Mouse (Mus musculus) v-Abl transformed pro-B cells (cell line): ENCODE measurements around the gene Olfr558.

Experiments used
- in situ Hi-C, 2 experiments: fragments of 400-800 bp; cut with MboI; formaldehyde crosslinking; loops; one replicate each; pipeline ENCODE4 v1.15.1; 2025; ENCODE audit not compliant: unreplicated experiment in 2 of 2

The Olfr558 gene

GRCm38 (mm10) chr7:102701915-102702314 lies at the start of gene Olfr558:
Olfr558 (plus strand) TSS chr7:102702215.
- in situ Hi-C loops = no loop called here

DNA sequence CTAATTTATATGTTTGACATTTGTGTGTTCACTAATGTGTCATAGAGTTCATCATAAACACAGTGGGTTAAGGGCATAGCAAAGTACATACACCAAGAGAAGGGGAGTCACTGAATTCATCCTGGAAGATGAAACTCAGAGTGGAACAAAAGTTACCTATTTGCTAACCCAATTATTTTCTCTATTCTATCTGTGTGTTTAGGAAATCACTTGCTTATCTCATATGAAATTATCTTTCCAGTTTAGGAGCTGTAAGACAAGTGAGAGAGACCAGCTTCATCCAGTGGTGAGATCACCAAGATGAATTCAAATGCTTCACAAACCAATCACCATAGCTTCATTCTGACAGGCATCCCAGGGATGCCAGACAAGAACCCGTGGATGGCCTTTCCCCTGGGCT lies 43.5 kb upstream of the Olfr558 start, which contains the start of gene Olfr555:
Gene Olfr555 (plus strand): TSS at position 301 of the 400 bp plus-strand sequence.
- in situ Hi-C loops = no loop called here

GRCm38 (mm10) chr7:102664599-102664998 lies 37.4 kb upstream of the Olfr558 start, which contains the start of gene Olfr556:
Olfr556 (plus strand) TSS chr7:102664899.
- in situ Hi-C loops = no loop called here

- in situ Hi-C loops = no loop called here
Observed at GRCm38 (mm10) chr7:102665378-102665777, 36.6 kb upstream of the Olfr558 start.

DNA sequence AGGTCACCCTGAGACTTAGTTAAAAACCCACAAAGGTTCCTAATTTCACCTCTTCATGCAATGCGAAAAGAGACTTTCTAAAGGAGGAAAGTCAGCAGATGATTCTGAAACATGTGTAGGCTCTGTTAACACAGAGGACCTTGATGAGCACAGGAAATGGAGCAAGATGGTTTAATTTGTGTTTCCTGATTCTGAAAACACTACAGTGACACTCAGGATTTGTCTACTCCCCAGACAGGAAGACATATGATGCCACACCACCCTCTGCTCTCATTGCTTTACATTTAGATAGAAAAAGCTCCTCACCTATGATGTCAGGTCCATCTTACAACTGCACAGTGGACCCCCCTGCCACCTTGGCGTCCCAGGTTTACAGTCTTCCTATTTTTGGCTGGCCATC lies 25.8 kb upstream of the Olfr558 start:
- in situ Hi-C loops = loop anchor here in 1 of 2 experiments (25.0 kb wide), 2 partner anchors 1261 to 1511 kb away; partner anchors contain the start of genes Olfr631, Olfr632, Olfr633 and Olfr648

GRCm38 (mm10) chr7:102681916-102682315 lies 20.1 kb upstream of the Olfr558 start:
- in situ Hi-C loops = loop anchor here in 1 of 2 experiments (25.0 kb wide), 2 partner anchors 1255 to 1505 kb away; partner anchors contain the start of genes Olfr631, Olfr632, Olfr633 and Olfr648

GRCm38 (mm10) chr7:102686944-102687501 lies 15.0 kb upstream of the Olfr558 start, which contains the start of gene Trim68:
Trim68 (minus strand) TSS chr7:102687327.
- in situ Hi-C loops = loop anchor here in 1 of 2 experiments (25.0 kb wide), 2 partner anchors 1250 to 1500 kb away; partner anchors contain the start of genes Olfr631, Olfr632, Olfr633 and Olfr648

DNA sequence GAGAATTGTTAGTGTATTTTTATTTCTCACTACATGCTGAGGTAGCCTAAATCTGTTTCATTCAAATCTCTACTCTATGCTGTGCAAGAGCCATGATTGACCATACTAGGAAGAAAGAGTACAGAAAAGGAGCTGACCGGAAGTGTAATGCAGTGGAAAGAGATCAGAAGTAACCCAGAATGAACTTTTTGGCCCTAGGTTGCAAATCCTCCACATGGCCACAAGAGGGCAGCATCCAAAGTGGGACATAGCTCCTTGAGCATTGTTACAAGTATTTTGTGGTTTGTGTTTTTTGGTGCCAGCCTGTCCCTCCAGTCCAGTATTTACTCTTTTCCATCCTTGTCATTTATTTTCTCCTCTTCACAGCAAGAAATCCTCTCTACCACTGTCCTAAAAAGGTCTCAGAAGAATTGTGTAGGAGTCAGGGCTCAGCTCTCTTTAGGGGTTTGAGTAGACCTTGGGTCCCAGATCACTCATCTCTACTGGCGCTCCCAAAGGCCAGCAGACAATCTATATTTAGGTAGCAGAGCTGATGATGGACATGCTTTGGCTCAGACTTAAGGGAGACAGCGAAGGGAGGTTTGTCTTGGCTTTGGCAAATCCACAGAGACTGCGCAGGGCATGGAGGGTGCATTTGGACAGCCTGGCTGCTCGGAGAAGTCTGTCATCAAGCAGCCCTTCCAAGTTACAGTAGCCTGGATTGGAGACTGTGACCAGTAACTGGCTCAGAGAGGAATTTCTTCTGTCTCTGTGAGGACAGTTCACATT lies 6.5 kb upstream of the Olfr558 start, which contains the start of gene Olfr557:
Gene Olfr557 (plus strand): TSS at position 553 of the 768 bp plus-strand sequence.
- in situ Hi-C loops = loop anchor here (5.0 to 25.0 kb wide), 4 partner anchors 183 to 1492 kb away; partner anchors contain the start of genes Olfr631 (in 1 of the 2), Olfr632 (in 1 of the 2), Olfr633 (in 1 of the 2) and Olfr648 (in 1 of the 2)

DNA sequence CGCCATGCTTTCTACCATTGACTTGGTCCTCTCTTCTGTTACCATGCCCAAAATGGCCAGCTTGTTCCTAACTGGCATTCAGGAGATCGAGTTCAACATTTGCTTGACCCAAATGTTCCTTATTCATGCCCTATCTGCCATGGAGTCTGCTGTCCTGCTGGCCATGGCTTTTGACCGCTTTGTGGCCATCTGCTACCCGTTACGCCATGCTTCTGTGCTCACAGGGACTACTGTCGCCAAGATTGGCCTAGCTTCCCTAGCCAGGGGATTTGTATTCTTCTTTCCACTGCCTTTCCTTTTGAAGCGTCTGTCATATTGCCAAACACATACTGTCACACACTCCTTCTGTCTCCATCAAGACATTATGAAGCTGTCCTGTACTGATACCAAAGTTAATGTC lies 3.6 kb upstream of the Olfr558 start:
- in situ Hi-C loops = loop anchor here (5.0 to 25.0 kb wide), 4 partner anchors 186 to 1489 kb away; partner anchors contain the start of genes Olfr631 (in 1 of the 2), Olfr632 (in 1 of the 2), Olfr633 (in 1 of the 2) and Olfr648 (in 1 of the 2)

- in situ Hi-C loops = no loop called here
Observed at GRCm38 (mm10) chr7:102718970-102719369, 17.0 kb downstream of the Olfr558 start, which contains the start of gene Olfr33. Olfr33 (minus strand) TSS chr7:102719070.

GRCm38 (mm10) chr7:102727391-102727790 lies 25.4 kb downstream of the Olfr558 start, which contains the start of gene Olfr559:
Olfr559 (minus strand) TSS chr7:102727491.
- in situ Hi-C loops = no loop called here

DNA sequence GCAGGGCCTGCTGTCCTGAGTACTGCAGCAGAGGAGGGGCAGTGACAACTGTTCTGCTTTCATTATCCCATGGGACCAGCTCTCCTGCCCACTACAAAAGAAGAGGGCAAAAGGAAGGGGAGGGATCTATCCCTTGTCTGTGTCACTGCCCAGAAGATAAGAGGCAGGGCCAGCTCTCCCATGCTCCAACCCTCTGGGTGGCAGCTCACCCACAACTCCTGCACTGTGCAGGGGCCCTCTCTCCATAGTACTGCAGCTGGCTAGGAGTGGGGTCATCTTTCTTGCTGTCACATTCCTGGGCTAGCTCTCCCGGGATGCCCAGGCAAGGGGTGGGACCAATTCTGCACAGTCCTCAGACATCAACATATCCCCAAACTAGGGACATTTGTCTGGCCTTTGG lies 31.8 kb downstream of the Olfr558 start:
- in situ Hi-C loops = no loop called here

DNA sequence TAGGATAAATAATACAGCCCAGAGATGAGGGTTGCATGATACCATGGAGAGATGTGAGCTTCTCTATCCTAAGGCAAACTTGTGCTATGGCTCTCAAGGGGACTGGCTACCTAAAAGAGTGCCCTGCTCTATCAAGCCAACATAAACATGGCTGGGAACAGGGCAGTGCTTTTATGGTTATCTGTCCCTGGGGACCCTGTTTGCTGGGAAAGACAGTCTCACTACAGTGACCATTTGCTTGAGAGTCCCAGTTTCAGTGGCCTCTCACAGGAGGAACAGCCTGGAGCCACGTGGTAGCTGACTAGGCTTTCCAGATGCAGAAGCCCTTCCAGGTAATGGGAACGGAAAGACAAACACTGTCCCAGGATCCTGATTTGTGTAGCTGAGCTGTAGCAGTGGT lies 35.7 kb downstream of the Olfr558 start:
- in situ Hi-C loops = no loop called here

GRCm38 (mm10) chr7:102752086-102752485 lies 50.1 kb downstream of the Olfr558 start:
- in situ Hi-C loops = no loop called here

- in situ Hi-C loops = no loop called here
Observed at GRCm38 (mm10) chr7:102759266-102759665, 57.3 kb downstream of the Olfr558 start, which contains the start of the genes Olfr560 and Olfr78. Olfr560 (minus strand) TSS chr7:102759366. Olfr78 (minus strand) TSS chr7:102759471.
